Mouse (Mus musculus) heart, embryonic 12.5 days (tissue): ENCODE results near the gene Rep15. TPM values are rescaled to one million over a fixed set of nuclear protein-coding genes. Genes with fewer than 3 reads are reported as not detected.

Experiments
- ATAC-seq: fragments of 200-750 bp; cut with Nextera tagmentation; 2 replicates; pipeline ENCODE4 v1.8.0; 2017; ENCODE audit warnings: moderate TSS enrichment, moderate library complexity; ENCODE audit not compliant: insufficient number of reproducible peaks, low FRiP score
- H3K27ac ChIP-seq: fragments of 300-500 bp; sonication (generic); 2 replicates; pipeline ENCODE4 v1.5.1; 2016; ENCODE audit warnings: mild to moderate bottlenecking, moderate library complexity; ENCODE audit not compliant: poor library complexity, severe bottlenecking
- H3K27me3 ChIP-seq: fragments of 300-500 bp; sonication (generic); replicated peaks from 2 replicates; pipeline ENCODE4 v1.6.1; 2016; ENCODE audit warnings: mild to moderate bottlenecking, moderate library complexity
- H3K36me3 ChIP-seq: fragments of 300-500 bp; sonication (generic); 2 replicates; pipeline ENCODE4 v1.6.1; 2016; ENCODE audit warnings: mild to moderate bottlenecking, moderate library complexity
- H3K4me1 ChIP-seq: fragments of 300-500 bp; sonication (generic); replicated peaks from 2 replicates; pipeline ENCODE4 v1.6.1; 2016; ENCODE audit warnings: mild to moderate bottlenecking
- H3K4me2 ChIP-seq: fragments of 300-500 bp; sonication (generic); 2 replicates; pipeline ENCODE4 v1.6.1; 2016; ENCODE audit warnings: mild to moderate bottlenecking, moderate library complexity
- H3K4me3 ChIP-seq: fragments of 300-500 bp; sonication (generic); 2 replicates; pipeline ENCODE4 v1.5.1; 2016; ENCODE audit warnings: mild to moderate bottlenecking
- H3K9ac ChIP-seq: fragments of 300-500 bp; sonication (generic); 2 replicates; pipeline ENCODE4 v1.6.1; 2016; ENCODE audit warnings: mild to moderate bottlenecking, moderate library complexity
- H3K9me3 ChIP-seq: fragments of 300-500 bp; sonication (generic); replicated peaks from 2 replicates; pipeline ENCODE4 v1.6.1; 2016; ENCODE audit warnings: mild to moderate bottlenecking, moderate library complexity
- WGBS: fragments of 180-500 bp; shearing (Covaris S2); methylation state at CpG from one replicate; pipeline ENCODE4 v1.1.7; 2016; 5-methylcytosine and 5-hydroxymethylcytosine counted together
- polyA plus RNA-seq: library from polyadenylated mRNA; unstranded; fragments of >200 nt; fragmentation: Nextera tagmentation; extraction: Ambion mirVana; gene quantifications from 2 replicates; pipeline ENCODE4 v1.2.1, GENCODE M21; 2016

Gene Rep15
- 0.83 and 1.1 TPM in 2 replicates for polyA plus RNA-seq

DNA sequence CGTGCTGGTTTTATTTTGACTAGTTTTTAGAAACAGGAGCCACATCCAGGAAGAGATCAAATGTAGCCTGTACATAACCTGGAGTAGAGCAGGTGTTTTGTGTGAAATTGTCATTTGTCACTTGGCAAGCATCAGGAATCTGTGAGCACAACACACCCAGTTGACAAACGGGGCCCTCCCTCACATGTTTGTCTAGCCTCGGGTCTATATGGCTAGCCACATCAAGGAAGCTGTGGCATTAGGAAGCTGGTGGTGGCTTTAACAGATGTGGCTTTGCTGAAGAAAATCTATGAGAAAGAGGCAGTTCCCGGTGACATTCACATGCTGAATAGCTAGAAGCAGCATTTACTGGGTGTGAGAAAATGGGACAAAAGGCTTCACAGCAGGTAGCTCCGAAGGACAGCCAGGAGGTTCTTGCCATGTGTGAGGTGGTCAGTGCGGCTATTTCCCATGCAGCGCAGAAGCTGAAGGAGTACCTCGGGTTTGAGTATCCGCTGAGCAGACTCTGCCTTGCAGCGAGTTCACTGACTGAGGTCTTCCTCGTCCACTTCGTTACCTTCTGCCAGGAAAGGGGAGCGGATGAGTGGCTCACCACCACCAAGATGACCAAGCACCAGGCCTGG, at the start of gene Rep15:
Gene Rep15, plus strand, starts transcription at position 282 of the 623 bp plus-strand sequence.
- H3K36me3 ChIP-seq, result peaks cover 49% of the 10 kb centered on the region
- WGBS, result 56% methylated on average over 13 of the region's 13 CpGs

DNA sequence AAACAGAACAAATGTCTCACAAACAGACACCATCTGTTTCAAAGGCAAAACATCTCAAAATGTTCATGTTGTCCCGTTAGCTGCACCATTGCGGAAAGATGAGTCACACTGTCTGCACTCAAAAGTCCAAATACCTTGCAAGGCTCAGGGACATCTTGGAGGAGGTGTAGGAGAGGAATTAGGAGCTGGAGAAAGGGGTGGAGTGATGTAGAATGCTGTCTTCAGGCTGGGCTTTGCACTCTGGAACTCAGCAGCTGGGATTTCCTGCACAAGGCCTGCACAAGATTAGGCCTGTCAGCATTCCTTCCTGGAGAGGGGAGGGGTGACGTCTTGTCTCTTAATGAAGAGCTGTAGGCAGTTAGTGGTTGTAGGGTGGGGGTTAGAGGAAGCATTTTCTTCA, 47.8 kb upstream of the Rep15 start:
- peak; percentile 78 for ATAC-seq
- no peaks in the 10 kb centered on the region for H3K27me3 ChIP-seq
- no peaks in the 10 kb centered on the region for H3K9me3 ChIP-seq
- peaks cover 13% of the 10 kb centered on the region; the same call in 1 of the 2 replicates for H3K36me3 ChIP-seq
- H3K4me3 ChIP-seq, result no peak overlapping the region
- no peak overlapping the region for H3K4me2 ChIP-seq
- H3K4me1 ChIP-seq, result peaks cover 56% of the 10 kb centered on the region
- no peak overlapping the region for H3K9ac ChIP-seq
- H3K27ac ChIP-seq, result no peak overlapping the region
- WGBS, result 34% methylated on average over 3 of the region's 3 CpGs

More for the DNA sequence above, at the start of gene Rep15:
- Histone ChIP-seq H3K27me3 (no peaks in the 10 kb centered on the region), H3K4me1 (0 out of 2 replicates have a peak, but pooled peaks cover 5% of the 10 kb centered on the region), H3K4me3 (no peak within 1 kb of the TSS), H3K27ac (no peak within 1 kb of the TSS), H3K4me2 (no peak within 1 kb of the TSS), H3K9me3 (no peaks in the 10 kb centered on the region), H3K9ac (no peak within 1 kb of the TSS)
- ATAC-seq, result no peak

GRCm38 (mm10) chr6:146994236-146994635, 38.1 kb upstream of the Rep15 start:
- H3K4me3 ChIP-seq, result no peak overlapping the region
- H3K9me3 ChIP-seq, result no peaks in the 10 kb centered on the region
- ATAC-seq, result no peak
- no peak overlapping the region for H3K9ac ChIP-seq
- WGBS, result 44% methylated on average over 5 of the region's 5 CpGs
- H3K27ac ChIP-seq, result no peak overlapping the region
- peaks cover 50% of the 10 kb centered on the region for H3K36me3 ChIP-seq
- H3K27me3 ChIP-seq, result no peaks in the 10 kb centered on the region
- peaks cover 27% of the 10 kb centered on the region for H3K4me1 ChIP-seq
- H3K4me2 ChIP-seq, result no peak overlapping the region

DNA sequence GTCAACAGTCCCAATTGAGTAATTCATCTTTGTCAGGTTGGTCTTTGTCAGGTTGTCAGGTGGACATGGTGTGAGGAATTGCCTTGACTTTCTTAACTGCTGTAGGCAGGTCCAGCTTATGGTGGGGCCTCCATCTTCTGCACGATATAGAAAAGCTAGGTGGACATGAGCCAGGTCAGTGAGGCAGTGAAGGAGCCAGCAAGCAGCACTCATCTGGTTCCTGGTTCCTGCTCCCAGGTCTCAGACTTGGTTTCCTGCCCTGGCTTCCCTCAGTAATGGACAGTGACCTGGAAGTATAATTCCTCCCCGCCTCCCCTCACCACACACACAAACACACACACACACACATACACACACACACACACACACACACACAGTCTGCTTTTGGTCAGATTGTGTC, 37.0 kb upstream of the Rep15 start:
- no peaks in the 10 kb centered on the region for H3K9me3 ChIP-seq
- ATAC-seq, result no peak
- peaks cover 59% of the 10 kb centered on the region for H3K36me3 ChIP-seq
- H3K4me1 ChIP-seq, result peaks cover 21% of the 10 kb centered on the region
- no peak overlapping the region for H3K4me2 ChIP-seq
- no peak overlapping the region for H3K9ac ChIP-seq
- no peak overlapping the region for H3K4me3 ChIP-seq
- WGBS, result 74% methylated on average over 2 of the region's 2 CpGs
- H3K27me3 ChIP-seq, result no peaks in the 10 kb centered on the region
- H3K27ac ChIP-seq, result no peak overlapping the region

GRCm38 (mm10) chr6:146995878-146996277, 36.5 kb upstream of the Rep15 start:
- Histone ChIP-seq H3K4me2 (no peak overlapping the region), H3K4me3 (no peak overlapping the region), H3K36me3 (peaks cover 59% of the 10 kb centered on the region), H3K4me1 (peaks cover 21% of the 10 kb centered on the region), H3K27ac (no peak overlapping the region), H3K9ac (no peak overlapping the region), H3K27me3 (no peaks in the 10 kb centered on the region), H3K9me3 (no peaks in the 10 kb centered on the region)
- WGBS, result 88% methylated on average over 6 of the region's 6 CpGs
- ATAC-seq, result no peak

- H3K9ac ChIP-seq, result no peak overlapping the region
- no peak overlapping the region for H3K27ac ChIP-seq
- H3K9me3 ChIP-seq, result no peaks in the 10 kb centered on the region
- no peak overlapping the region for H3K4me3 ChIP-seq
- ATAC-seq, result no peak
- no peak overlapping the region for H3K4me2 ChIP-seq
- peaks cover 69% of the 10 kb centered on the region for H3K36me3 ChIP-seq
- H3K4me1 ChIP-seq, result peaks cover 16% of the 10 kb centered on the region
- 64% methylated on average over 6 of the region's 6 CpGs for WGBS
- H3K27me3 ChIP-seq, result no peaks in the 10 kb centered on the region
These were observed 35.4 kb upstream of the Rep15 start for GRCm38 (mm10) chr6:146997006-146997405.

- H3K4me3 ChIP-seq, result no peak overlapping the region
- 84% methylated on average over 4 of the region's 4 CpGs for WGBS
- no peak overlapping the region for H3K9ac ChIP-seq
- no peak for ATAC-seq
- peaks cover 2% of the 10 kb centered on the region; the same call in 1 of the 2 replicates for H3K4me1 ChIP-seq
- H3K36me3 ChIP-seq, result peaks cover 75% of the 10 kb centered on the region
- no peak overlapping the region for H3K27ac ChIP-seq
- no peak overlapping the region for H3K4me2 ChIP-seq
- no peaks in the 10 kb centered on the region for H3K9me3 ChIP-seq
- H3K27me3 ChIP-seq, result no peaks in the 10 kb centered on the region
These were observed 33.7 kb upstream of the Rep15 start for GRCm38 (mm10) chr6:146998710-146999109.

DNA sequence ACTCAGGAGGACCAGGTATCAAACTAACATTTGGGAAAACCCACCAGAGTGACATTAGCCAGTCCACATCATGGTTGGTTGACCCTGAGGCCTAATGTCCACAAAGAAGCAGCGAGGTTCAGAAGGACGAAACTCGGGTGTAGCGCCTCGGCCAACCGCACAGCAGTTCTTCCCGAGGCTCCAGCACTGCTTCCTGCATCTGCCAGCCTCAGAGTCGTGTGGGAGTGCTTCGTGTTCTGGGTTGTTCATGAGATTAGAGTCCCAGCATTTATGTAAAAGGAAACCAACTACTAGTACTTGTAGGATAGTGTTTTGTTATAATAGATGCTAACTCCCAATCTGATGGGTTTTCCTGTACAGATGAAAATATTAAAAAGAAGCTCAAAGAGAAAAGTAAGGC, 33.1 kb upstream of the Rep15 start:
- no peak overlapping the region for H3K4me2 ChIP-seq
- no peak overlapping the region for H3K27ac ChIP-seq
- H3K4me1 ChIP-seq, result no peaks in the 10 kb centered on the region
- no peak overlapping the region for H3K9ac ChIP-seq
- 84% methylated on average over 9 of the region's 9 CpGs for WGBS
- 0 out of 2 replicates have a peak, but pooled peaks cover 4% of the 10 kb centered on the region for H3K9me3 ChIP-seq
- no peak overlapping the region for H3K4me3 ChIP-seq
- ATAC-seq, result no peak
- no peaks in the 10 kb centered on the region for H3K27me3 ChIP-seq
- peaks cover 80% of the 10 kb centered on the region for H3K36me3 ChIP-seq

DNA sequence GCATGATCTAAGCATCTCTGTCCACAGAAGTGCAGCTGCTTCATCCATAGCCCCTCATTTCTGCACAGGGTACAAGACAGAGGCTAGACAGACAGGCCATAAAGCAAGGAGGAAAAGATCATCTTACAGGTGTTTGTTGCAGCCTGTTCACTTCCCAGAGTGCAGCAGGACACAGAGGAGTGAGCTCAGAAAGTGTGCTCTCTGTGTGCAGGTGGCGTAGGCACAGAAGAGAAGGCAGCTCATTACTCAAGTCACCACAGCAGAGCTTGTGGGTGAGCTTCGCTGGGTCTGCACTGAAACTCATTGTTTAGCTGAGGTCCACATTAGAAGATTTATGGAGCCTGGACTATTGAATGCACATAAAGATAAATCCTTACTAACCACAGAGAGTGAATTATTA, 32.6 kb upstream of the Rep15 start:
- H3K27ac ChIP-seq, result no peak overlapping the region
- H3K4me2 ChIP-seq, result no peak overlapping the region
- H3K4me1 ChIP-seq, result no peaks in the 10 kb centered on the region
- 90% methylated on average over 2 of the region's 2 CpGs for WGBS
- H3K9ac ChIP-seq, result no peak overlapping the region
- H3K4me3 ChIP-seq, result no peak overlapping the region
- ATAC-seq, result no peak
- no peaks in the 10 kb centered on the region for H3K27me3 ChIP-seq
- H3K9me3 ChIP-seq, result 0 out of 2 replicates have a peak, but pooled peaks cover 4% of the 10 kb centered on the region
- H3K36me3 ChIP-seq, result peaks cover 82% of the 10 kb centered on the region

DNA sequence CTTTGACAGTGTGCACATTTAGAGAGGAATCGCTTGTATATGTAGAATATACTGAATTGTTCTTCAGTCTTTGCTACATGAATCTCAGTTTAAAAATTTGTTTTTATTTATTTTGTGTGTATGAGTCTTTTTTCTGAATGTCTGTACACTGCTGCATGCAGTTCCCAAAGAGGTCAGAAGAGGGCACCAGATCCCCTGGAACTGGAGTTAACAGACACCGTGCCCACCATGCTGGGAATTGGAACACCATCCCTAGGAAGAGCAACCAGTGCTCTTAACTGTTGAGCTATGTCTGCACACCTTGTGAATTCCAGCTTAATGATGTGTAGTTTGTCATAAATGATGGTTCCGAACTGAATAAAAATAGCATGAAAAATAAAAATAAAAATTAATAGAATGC, 24.2 kb upstream of the Rep15 start:
- H3K36me3 ChIP-seq, result peaks cover 70% of the 10 kb centered on the region
- H3K9me3 ChIP-seq, result 0 out of 2 replicates have a peak, but pooled peaks cover 4% of the 10 kb centered on the region
- ATAC-seq, result no peak
- no peak overlapping the region for H3K4me2 ChIP-seq
- H3K4me1 ChIP-seq, result peaks cover 6% of the 10 kb centered on the region; the same call in 1 of the 2 replicates
- H3K27ac ChIP-seq, result no peak overlapping the region
- H3K4me3 ChIP-seq, result no peak overlapping the region
- H3K9ac ChIP-seq, result no peak overlapping the region
- WGBS, result 68% methylated on average over 3 of the region's 3 CpGs
- no peaks in the 10 kb centered on the region for H3K27me3 ChIP-seq

DNA sequence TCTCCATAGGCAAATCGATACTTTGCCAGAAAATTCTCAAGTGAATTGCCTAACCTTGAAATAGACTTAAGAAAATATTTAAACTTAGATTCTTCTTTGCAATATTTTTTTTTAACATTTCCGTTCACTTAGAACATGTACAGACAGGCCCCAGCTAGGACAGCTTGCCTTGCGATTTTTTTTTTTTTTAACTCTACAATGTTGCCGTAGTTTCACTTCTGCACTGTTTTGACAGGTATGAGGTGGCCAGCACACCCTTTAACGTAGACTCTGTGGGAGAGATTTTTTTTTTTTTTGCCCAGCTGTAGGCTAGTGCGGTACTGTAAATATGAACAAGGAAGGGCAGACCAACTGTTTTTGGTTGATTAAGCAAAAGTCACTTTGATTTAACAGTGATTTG, 22.0 kb upstream of the Rep15 start:
- no peak overlapping the region for H3K27ac ChIP-seq
- H3K36me3 ChIP-seq, result peaks cover 71% of the 10 kb centered on the region
- no peak overlapping the region for H3K4me3 ChIP-seq
- H3K9me3 ChIP-seq, result no peaks in the 10 kb centered on the region
- ATAC-seq, result no peak
- H3K9ac ChIP-seq, result no peak overlapping the region
- no peaks in the 10 kb centered on the region for H3K27me3 ChIP-seq
- no peak overlapping the region for H3K4me2 ChIP-seq
- 89% methylated on average over 6 of the region's 6 CpGs for WGBS
- H3K4me1 ChIP-seq, result peaks cover 6% of the 10 kb centered on the region; the same call in 1 of the 2 replicates
